Mouse (Mus musculus) neural tube, embryonic 15.5 days (tissue): ENCODE results near the gene Il11ra1. TPM values are rescaled to one million over a fixed set of nuclear protein-coding genes. Genes with fewer than 3 reads are reported as not detected.
A peak's percentile ranks its signal among the peaks of the same experiment; 100 is the strongest.
"Not testable (repeated sequence)": the region's sequence is repeated elsewhere in the genome, so short reads cannot be mapped to it uniquely, and the experiment has no call there.

Source experiments
- ATAC-seq: fragments of 200-750 bp; cut with Nextera tagmentation; 2 replicates; pipeline ENCODE4 v1.8.0; 2017; ENCODE audit warnings: mild to moderate bottlenecking, moderate TSS enrichment, moderate library complexity; ENCODE audit not compliant: low FRiP score
- H3K27ac ChIP-seq: fragments of 300-500 bp; sonication (generic); replicated peaks from 2 replicates; pipeline ENCODE4 v1.5.1; 2015; ENCODE audit warnings: mild to moderate bottlenecking, inconsistent platforms
- H3K27me3 ChIP-seq: fragments of 300-500 bp; sonication (generic); replicated peaks from 2 replicates; pipeline ENCODE4 v1.6.1; 2015; ENCODE audit warnings: inconsistent platforms
- H3K36me3 ChIP-seq: fragments of 300-500 bp; sonication (generic); 2 replicates; pipeline ENCODE4 v1.6.1; 2015; ENCODE audit warnings: inconsistent platforms
- H3K4me1 ChIP-seq: fragments of 300-500 bp; sonication (generic); 2 replicates; pipeline ENCODE4 v1.6.1; 2015; ENCODE audit warnings: inconsistent platforms
- H3K4me2 ChIP-seq: fragments of 300-500 bp; sonication (generic); 2 replicates; pipeline ENCODE4 v1.6.1; 2015; ENCODE audit warnings: inconsistent platforms, mild to moderate bottlenecking, moderate library complexity
- H3K4me3 ChIP-seq: fragments of 300-500 bp; sonication (generic); replicated peaks from 2 replicates; pipeline ENCODE4 v1.5.1; 2015; ENCODE audit warnings: mild to moderate bottlenecking, inconsistent platforms
- H3K9ac ChIP-seq: fragments of 300-500 bp; sonication (generic); replicated peaks from 2 replicates; pipeline ENCODE4 v1.6.1; 2015; ENCODE audit warnings: mild to moderate bottlenecking, inconsistent platforms
- H3K9me3 ChIP-seq: fragments of 300-500 bp; sonication (generic); replicated peaks from 2 replicates; pipeline ENCODE4 v1.6.1; 2016; ENCODE audit warnings: inconsistent platforms
- WGBS: fragments of 180-500 bp; shearing (Covaris S2); methylation state at CpG from one replicate; pipeline ENCODE4 v1.1.7; 2015; ENCODE audit warnings: mixed read lengths; 5-methylcytosine and 5-hydroxymethylcytosine counted together
- polyA plus RNA-seq: library from polyadenylated mRNA; unstranded; fragments of >200 nt; fragmentation: Nextera tagmentation; extraction: Ambion mirVana; gene quantifications from 2 replicates; pipeline ENCODE4 v1.2.1, GENCODE M21; 2015

Il11ra1 gene
- polyA plus RNA-seq, 1 experiment from 2014 or later = 52.6 TPM

DNA sequence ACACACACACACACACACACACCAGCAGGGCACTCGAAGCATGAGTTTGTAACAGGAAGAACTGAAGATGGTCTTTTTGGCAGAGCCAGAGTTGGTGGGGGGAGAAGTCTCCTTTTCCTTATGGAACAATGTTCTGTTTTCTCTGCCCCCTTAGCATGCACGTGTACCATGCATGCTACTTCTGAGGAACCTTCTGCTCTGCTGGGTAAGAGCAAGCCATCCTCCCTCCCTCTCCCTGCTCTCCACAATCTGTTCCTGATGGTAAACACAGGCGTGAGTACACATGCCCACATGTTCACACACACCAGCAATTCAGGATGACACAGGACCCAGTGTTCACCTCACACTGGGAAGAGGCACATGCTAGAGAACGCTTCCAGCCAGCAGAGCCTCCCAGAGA, 18.6 kb upstream of the Il11ra1 start:
- 64% methylated on average over 4 of the region's 4 CpGs for WGBS
- Histone ChIP-seq H3K4me2 (no peak overlapping the region), H3K4me1 (peaks cover 59% of the 10 kb centered on the region), H3K4me3 (no peak overlapping the region), H3K27me3 (no peaks in the 10 kb centered on the region), H3K27ac (no peak overlapping the region), H3K36me3 (no peaks in the 10 kb centered on the region), H3K9me3 (no peaks in the 10 kb centered on the region), H3K9ac (no peak overlapping the region)
- no peak for ATAC-seq

DNA sequence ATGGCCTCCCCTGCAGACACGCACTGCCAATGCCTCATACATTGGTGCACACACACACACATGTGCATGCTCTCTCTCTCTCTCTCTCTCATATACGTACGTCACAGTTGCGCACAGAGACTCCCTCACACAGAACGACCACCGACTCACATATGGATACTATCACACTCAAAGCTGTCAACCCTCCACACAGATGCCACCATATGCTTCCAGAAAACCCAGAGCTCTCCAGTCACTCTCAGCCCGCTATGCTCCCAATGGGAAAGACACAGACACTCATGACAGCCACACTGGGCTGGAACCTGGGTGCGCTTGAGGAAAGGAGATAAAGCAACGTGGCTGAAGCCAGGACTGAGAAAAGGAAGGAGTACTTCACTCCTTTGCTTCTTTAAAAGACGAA, 17.8 kb upstream of the Il11ra1 start:
- no peaks in the 10 kb centered on the region for H3K36me3 ChIP-seq
- no peaks in the 10 kb centered on the region for H3K9me3 ChIP-seq
- no peak overlapping the region for H3K27ac ChIP-seq
- WGBS = 63% methylated on average over 10 of the region's 10 CpGs
- no peak for ATAC-seq
- H3K4me3 ChIP-seq = no peak overlapping the region
- H3K4me1 ChIP-seq = peaks cover 51% of the 10 kb centered on the region
- no peak overlapping the region for H3K4me2 ChIP-seq
- H3K27me3 ChIP-seq = no peaks in the 10 kb centered on the region
- no peak overlapping the region for H3K9ac ChIP-seq

DNA sequence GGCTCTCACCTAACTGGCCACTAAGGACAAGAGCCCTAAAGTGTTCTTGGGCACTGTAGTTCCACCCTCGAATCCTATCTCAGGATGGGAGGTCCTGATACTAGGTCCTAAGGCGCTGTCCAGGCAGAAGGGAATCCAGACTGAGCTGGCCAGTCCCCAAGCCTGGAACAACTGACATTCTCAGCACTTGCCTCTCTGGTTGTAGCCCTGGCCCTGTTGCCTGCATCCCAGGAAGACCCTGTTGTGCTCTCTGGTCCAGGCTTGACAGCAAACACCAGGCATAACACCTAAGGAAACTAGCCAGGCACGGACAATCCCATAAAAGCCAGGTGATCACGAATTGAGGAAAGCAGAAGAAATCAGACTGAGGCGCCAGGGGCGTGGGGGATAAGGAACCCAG, 17.0 kb upstream of the Il11ra1 start:
- WGBS = 33% methylated on average over 6 of the region's 6 CpGs
- H3K4me3 ChIP-seq = 0 out of 2 replicates have a peak overlapping the region, but pooled peaks have one; percentile 5
- no peak for ATAC-seq
- peak overlapping the region; percentile 48 for H3K4me2 ChIP-seq
- H3K27ac ChIP-seq = peak overlapping the region; percentile 61; the same call in 1 of the 2 replicates
- no peaks in the 10 kb centered on the region for H3K9me3 ChIP-seq
- H3K4me1 ChIP-seq = peaks cover 43% of the 10 kb centered on the region
- H3K27me3 ChIP-seq = no peaks in the 10 kb centered on the region
- H3K9ac ChIP-seq = no peak overlapping the region
- no peaks in the 10 kb centered on the region for H3K36me3 ChIP-seq

DNA sequence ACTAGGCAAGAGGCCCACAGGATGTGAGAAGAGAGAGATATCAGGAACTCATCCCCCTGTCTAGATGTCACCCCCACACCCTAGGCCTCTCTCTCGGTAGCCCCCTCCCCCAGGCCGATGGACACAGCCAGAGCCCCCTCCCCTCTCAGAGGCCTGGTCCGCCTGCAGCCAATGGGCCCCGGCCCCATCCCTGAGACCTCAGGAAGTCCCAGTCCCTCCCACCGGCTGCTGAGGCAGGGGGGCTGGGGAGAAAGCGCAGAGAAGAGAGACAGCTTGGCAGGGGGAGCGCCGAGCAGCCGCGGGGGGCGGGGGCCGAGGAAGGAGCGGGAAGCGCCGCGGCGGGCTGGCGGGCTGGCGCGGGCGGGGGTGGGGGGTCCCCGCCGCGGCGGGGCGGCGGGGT, 16.5 kb upstream of the Il11ra1 start:
- peak overlapping the region; percentile 48 for H3K4me2 ChIP-seq
- H3K9me3 ChIP-seq, H3K27me3 ChIP-seq, H3K27ac ChIP-seq, H3K9ac ChIP-seq, H3K36me3 ChIP-seq: not testable (repeated sequence)
- peak overlapping the region; percentile 26 for H3K4me3 ChIP-seq
- 0% methylated on average over 5 of the region's 27 CpGs for WGBS
- ATAC-seq = peak; percentile 23; the same call in 1 of the 2 replicates
- peaks cover 38% of the 10 kb centered on the region for H3K4me1 ChIP-seq

DNA sequence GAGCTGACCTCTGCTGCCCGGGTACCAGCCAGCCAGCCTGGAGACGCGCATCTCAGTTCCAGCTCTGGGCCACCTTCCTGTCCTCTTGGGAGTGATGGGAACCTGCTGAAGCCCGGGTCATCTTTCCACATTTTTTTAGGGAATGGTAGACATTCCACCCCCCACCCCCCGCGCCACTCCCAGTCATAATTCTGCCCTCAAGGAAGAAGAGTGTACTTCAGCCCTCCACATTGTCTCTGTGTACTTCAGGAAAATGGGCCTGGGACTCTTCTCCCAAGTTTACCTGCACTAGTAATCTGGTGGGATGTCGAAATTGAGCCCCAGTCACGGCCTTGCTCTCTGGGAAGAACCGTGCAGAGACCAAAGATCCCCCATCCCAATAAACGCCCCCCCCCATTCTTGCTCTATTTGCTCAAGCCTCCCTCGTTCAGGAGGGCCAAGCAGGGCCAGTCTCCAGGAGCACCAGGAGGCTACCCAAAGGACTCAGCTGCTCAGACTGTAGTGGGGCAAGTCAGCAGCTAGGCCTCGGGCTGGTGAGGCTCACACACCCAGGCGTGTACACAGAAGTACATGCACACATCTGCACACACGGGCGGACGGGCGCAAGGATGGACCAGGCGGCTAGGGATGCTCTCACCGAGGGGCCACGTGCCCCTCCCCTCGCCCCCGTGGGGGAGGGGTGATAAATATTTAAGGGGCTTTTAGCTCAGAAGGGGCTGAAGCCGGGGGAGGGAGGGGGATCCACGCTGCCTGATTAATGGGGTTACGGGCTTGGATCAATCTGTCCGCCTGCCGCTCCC, 15.5 kb upstream of the Il11ra1 start:
- not testable (repeated sequence) for H3K27me3 ChIP-seq, H3K36me3 ChIP-seq, H3K9ac ChIP-seq, H3K9me3 ChIP-seq
- Histone ChIP-seq H3K4me3 (peak overlapping the region; percentile 25; the same call in 1 of the 2 replicates), H3K4me1 (peaks cover 29% of the 10 kb centered on the region), H3K27ac (peak overlapping the region; percentile 45; the same call in 1 of the 2 replicates), H3K4me2 (peak overlapping the region; percentile 46)
- 3% methylated on average over 24 of the region's 27 CpGs for WGBS
- ATAC-seq = peak; percentile 32

DNA sequence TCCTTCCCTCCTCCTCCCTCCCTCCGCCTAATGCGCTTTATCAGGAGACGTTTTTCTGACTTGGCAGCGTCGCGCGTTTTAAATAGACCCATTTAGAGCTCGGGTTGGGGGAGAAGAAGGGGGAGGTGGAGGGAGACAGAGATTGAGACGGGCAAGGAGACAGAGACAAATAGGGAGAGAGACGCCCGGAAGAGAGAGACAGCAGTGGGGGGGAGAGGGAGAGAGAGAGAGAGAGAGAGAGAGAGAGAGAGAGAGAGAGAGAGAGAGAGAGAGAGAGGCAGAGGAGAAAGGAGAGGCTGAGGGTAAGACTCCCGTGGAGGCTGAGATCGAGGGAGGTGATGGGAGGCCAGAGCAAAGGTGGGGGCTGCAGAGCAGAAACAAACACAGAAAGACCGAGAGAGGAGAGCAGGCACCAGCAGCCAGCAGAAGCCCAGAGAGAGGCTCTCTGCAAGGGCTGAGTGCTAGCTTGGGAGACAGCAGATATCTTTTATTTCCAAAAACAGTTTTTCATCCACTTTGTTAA, 14.8 kb upstream of the Il11ra1 start:
- not testable (repeated sequence) for H3K9me3 ChIP-seq, H3K36me3 ChIP-seq, H3K27ac ChIP-seq, H3K4me3 ChIP-seq, H3K9ac ChIP-seq, ATAC-seq, H3K27me3 ChIP-seq
- H3K4me1 ChIP-seq = peaks cover 23% of the 10 kb centered on the region
- H3K4me2 ChIP-seq = peak overlapping the region; percentile 46
- 0% methylated on average over 10 of the region's 14 CpGs for WGBS

DNA sequence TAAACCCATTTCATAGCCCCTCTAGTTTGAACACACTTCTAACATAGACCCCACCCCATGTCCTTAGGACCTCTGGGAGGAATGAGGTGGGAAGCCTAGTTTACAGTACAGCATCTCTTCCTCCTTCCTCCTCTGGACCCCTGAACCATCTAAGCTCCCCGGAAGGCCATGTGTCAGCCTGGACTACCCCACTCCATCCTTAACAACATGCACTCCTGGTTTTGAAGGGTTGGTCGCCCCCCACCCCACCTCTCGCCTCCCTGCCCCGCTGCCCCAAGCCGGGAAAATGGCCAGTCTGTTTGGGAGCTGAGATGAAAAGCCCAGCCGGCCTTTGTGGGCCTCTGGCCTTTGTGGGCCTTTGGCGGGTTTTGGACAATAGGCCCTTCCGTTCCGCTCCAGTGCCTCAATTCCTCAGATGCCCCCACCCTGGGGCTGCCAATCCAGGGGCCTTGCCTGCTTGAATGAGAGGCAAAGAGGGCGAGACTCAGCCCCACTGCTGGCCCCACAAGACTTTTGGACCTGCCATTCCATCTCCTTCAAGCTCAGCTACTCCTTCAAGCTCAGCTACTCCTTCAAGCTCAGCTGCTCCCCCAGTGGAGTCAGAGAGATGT, 13.8 kb upstream of the Il11ra1 start:
- ATAC-seq, H3K36me3 ChIP-seq, H3K9ac ChIP-seq, H3K9me3 ChIP-seq, H3K4me3 ChIP-seq, H3K27me3 ChIP-seq, H3K4me2 ChIP-seq, H3K27ac ChIP-seq: not testable (repeated sequence)
- peaks cover 19% of the 10 kb centered on the region for H3K4me1 ChIP-seq
- 9% methylated on average over 9 of the region's 10 CpGs for WGBS

DNA sequence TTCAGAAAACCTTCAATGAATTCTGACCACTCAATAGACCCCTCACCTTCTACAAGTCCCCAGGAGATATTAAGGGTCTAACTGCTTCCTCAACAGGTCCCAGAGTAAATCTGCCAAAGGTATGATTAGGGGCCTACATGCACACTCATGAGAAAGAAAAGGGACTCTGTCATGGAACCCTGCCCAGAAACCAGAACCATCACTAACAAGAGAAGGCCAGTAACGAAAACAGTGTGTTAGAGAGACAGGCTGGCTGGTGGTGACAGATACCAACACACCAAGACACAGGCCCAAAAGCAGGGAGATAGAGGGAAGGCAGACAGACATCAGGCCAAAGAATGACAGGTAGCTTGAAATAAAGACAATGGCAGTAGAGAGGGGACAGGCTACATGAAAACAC, 11.2 kb upstream of the Il11ra1 start:
- not testable (repeated sequence) for H3K36me3 ChIP-seq, H3K4me1 ChIP-seq, H3K27me3 ChIP-seq, H3K4me2 ChIP-seq, ATAC-seq, H3K9me3 ChIP-seq, H3K4me3 ChIP-seq, H3K9ac ChIP-seq
- H3K27ac ChIP-seq = 0 out of 2 replicates have a peak overlapping the region, but pooled peaks have one; percentile 41
- WGBS = 41% methylated on average over 1 of the region's 1 CpGs

DNA sequence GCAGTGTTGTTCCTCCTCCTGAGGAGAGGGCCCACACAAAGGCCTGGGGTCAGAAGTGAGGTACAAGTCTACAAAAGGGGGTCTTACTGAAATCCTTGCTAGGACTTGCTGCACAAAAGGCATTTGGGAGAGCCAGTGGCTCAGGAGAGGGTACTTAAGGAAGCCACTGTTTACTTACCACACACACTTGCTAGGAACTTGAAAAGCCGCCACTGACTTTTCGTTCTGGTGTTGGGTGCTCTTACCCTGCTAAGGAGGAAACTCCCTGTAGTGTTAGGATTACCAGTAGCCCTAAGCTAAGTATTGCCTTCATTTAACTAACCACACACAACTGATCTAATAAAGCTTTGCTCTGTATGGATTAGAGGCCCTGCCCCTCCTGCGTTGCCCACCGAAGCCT, 9.8 kb upstream of the Il11ra1 start:
- not testable (repeated sequence) for H3K4me3 ChIP-seq, H3K27ac ChIP-seq, ATAC-seq, H3K9me3 ChIP-seq, H3K4me1 ChIP-seq, H3K9ac ChIP-seq, H3K36me3 ChIP-seq, H3K4me2 ChIP-seq, H3K27me3 ChIP-seq
- no CpG with 5 or more reads among the region's 4 CpGs for WGBS

DNA sequence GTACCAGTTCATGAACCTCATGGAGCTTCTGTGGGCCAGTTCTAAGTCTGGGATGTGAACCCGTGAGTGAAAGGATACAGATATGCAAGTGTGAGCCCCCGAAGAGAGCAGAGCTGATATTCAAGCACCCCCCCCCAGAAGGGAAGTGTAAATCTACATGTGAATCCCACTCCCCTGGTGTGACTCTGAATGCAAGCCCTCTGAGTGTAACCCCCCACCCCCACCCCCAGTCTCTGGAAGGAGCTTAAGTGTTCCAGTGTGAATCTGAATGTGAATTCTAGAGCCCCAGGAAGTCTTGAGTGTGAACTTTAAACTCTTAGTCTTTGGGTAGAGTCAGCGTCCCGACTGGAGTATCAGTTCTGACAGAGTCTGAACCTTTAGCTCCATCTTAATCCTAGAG, 6.3 kb upstream of the Il11ra1 start:
- H3K4me3 ChIP-seq, H3K4me1 ChIP-seq, H3K27ac ChIP-seq, H3K27me3 ChIP-seq, H3K9me3 ChIP-seq, ATAC-seq, H3K9ac ChIP-seq, H3K36me3 ChIP-seq: not testable (repeated sequence)
- H3K4me2 ChIP-seq = peak overlapping the region; percentile 31
- 8% methylated on average over 4 of the region's 4 CpGs for WGBS

DNA sequence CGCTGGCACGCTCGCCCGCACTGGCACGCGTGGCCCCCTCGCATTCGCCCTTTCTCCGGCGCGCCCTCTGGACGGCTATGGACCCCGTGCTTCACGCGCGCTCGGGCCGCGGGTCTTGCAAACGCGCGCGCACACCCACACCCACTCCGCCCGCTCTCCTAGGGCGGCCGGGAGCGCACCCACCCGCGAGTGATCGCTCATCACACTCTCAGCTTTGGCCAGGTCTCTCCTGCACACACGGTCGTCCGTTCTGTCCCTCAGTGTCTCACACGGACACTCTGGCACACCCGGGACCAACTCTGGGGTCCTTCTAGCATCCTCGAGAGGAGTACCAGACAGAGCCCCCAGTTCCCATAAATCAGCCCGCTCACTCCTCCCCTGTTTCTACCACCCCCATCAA, 4.0 kb upstream of the Il11ra1 start:
- Histone ChIP-seq H3K4me2 (peak overlapping the region; percentile 47), H3K4me3 (peak overlapping the region; percentile 28)
- H3K9me3 ChIP-seq, H3K27ac ChIP-seq, H3K27me3 ChIP-seq, ATAC-seq, H3K36me3 ChIP-seq, H3K9ac ChIP-seq, H3K4me1 ChIP-seq: not testable (repeated sequence)
- 1% methylated on average over 12 of the region's 38 CpGs for WGBS

DNA sequence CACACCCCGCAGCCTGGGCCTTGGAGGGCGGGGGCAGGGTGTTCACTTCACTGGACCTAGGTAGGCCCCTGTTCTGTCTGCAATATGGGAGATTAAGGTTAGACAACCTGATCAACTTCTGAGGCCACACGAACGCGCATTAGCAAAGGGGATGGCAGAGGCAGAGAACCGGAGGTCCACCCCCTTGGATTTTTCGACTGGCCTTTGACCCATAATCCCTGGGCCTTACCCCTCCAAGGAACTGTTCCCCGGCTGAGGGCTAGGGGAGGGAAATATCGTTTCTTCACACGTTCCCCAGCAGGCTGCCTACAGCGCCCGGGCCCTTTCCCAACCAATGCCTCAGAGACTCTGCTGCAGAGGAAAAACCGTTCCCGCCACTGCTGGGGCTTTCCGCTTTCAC, 3.3 kb upstream of the Il11ra1 start:
- H3K36me3 ChIP-seq, H3K27ac ChIP-seq, H3K27me3 ChIP-seq, H3K4me3 ChIP-seq, H3K4me1 ChIP-seq, H3K9me3 ChIP-seq, ATAC-seq, H3K9ac ChIP-seq, H3K4me2 ChIP-seq: not testable (repeated sequence)
- 11% methylated on average over 12 of the region's 15 CpGs for WGBS
